Mouse (Mus musculus) B cell, adult (primary cell): ENCODE data around the gene Tmub1. TPM values are rescaled to one million over a fixed set of nuclear protein-coding genes. Genes with fewer than 3 reads are reported as not detected.

Source experiments
- total RNA-seq: library from RNA; stranded (reverse); gene quantifications from 4 replicates; pipeline ENCODE4 v1.2.4, GENCODE M21; 2023; ENCODE audit not compliant: inconsistent age

Tmub1 gene
- 24.9 to 27.6 TPM (median 26.1 TPM) in 4 replicates for total RNA-seq

GRCm38 (mm10) chr5:24447624-24448298 lies at the start of gene Tmub1:
TSS of gene Tmub1 (minus strand) at chr5:24447854.

GRCm38 (mm10) chr5:24452030-24452690 lies 4.5 kb upstream of the Tmub1 start, which contains the start of gene Agap3:
TSS of gene Agap3 (plus strand) at chr5:24452177.

GRCm38 (mm10) chr5:24444746-24445427 lies 2.8 kb downstream of the Tmub1 start, which contains the start of gene Fastk:
TSS of gene Fastk (minus strand) at chr5:24445287.

GRCm38 (mm10) chr5:24423129-24424003 lies 24.3 kb downstream of the Tmub1 start, which contains the start of the genes Cdk5 and Slc4a2:
TSS of gene Cdk5 (minus strand) at chr5:24423530.
TSS of gene Slc4a2 (plus strand) at chr5:24423837.

DNA sequence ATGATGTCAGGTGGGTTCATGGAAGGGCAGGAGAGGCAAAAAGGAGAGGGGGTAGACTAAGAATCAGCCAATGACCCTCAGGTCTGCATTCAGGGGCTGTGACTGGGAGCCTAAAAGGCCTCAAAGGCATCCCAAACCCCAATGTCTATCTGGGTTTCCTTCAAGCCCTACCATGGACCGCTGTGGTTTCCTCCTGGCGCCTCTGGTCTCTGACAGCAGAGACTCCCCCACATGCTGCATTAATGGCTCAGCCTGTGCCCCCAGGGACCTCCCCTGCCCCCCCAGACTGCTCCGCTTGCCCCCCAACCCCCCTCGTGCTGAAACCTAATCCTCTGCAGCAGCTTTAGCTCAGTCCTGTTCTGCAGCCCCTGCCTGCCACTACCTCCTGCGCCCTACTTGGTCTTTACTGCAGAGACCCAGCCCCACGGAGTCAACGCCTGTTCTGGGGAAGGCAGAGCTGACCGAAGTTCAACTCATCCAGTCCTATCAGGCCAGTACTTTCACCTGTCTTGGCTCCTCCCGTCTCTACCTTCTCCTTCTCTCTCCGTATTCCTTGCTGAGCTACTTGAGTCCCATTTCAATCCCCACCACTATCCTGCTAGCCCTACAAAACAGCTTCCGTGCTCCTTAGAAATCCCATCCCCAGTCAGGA lies 34.5 kb downstream of the Tmub1 start, which contains the start of gene Asic3:
Gene Asic3 (plus strand): TSS at position 351 of the 652 bp plus-strand sequence.

Other genes with a start within 250 kb of the Tmub1 start
- gene Kcnh2, start 96.2 kb downstream of the Tmub1 start, total RNA-seq: not detected in 4 replicates
- 0.15 to 0.35 TPM (median 0.32 TPM) in 4 replicates for gene Nos3, start 83.0 kb downstream of the Tmub1 start, total RNA-seq
- gene Atg9b, start 55.7 kb downstream of the Tmub1 start, total RNA-seq: not detected in 4 replicates
- 21.3 to 25.4 TPM (median 23.8 TPM) in 4 replicates for gene Abcb8, start 54.2 kb downstream of the Tmub1 start, total RNA-seq
- not detected in 4 replicates for gene Asic3, start 34.5 kb downstream of the Tmub1 start, total RNA-seq
- 31.0 to 38.3 TPM (median 34.1 TPM) in 4 replicates for gene Cdk5, start 24.3 kb downstream of the Tmub1 start, total RNA-seq
- gene Slc4a2, start 24.0 kb downstream of the Tmub1 start, total RNA-seq: 61.9 to 68.1 TPM (median 62.6 TPM) in 4 replicates
- gene Fastk, start 2.6 kb downstream of the Tmub1 start, total RNA-seq: 83.5 to 99.7 TPM (median 90.5 TPM) in 4 replicates
- gene Agap3, start 4.3 kb upstream of the Tmub1 start, total RNA-seq: 40.0 to 49.3 TPM (median 44.5 TPM) in 4 replicates
- not detected in 4 replicates for gene Gbx1, start 79.3 kb upstream of the Tmub1 start, total RNA-seq
- not detected in 4 replicates for gene Asb10, start 93.1 kb upstream of the Tmub1 start, total RNA-seq
- not detected in 4 replicates for gene 4931409K22Rik, start 109.0 kb upstream of the Tmub1 start, total RNA-seq
- 37.4 to 43.1 TPM (median 40.0 TPM) in 4 replicates for gene Abcf2, start 129.6 kb upstream of the Tmub1 start, total RNA-seq
- 34.0 to 42.1 TPM (median 40.7 TPM) in 4 replicates for gene Chpf2, start 138.9 kb upstream of the Tmub1 start, total RNA-seq
- 0.45 TPM in 1 of 4 replicates, not detected in the others for gene Smarcd3, start 176.6 kb upstream of the Tmub1 start, total RNA-seq
- 90.0 to 95.9 TPM (median 92.3 TPM) in 4 replicates for gene Nub1, start 237.7 kb upstream of the Tmub1 start, total RNA-seq